Mouse (Mus musculus) lung, embryonic 16.5 days (tissue): ENCODE measurements at regions not wholly inside any gene's neighbourhood (a gene's known extent, or its start where the extent isn't known, plus 50 kb on each side); places are given as distances from the start of the nearest gene placed in this dataset.
"Not testable (repeated sequence)": the region's sequence is repeated elsewhere in the genome, so short reads cannot be mapped to it uniquely, and the experiment has no call there.

Source experiments
- ATAC-seq: fragments of 200-750 bp; cut with Nextera tagmentation; 2 replicates; pipeline ENCODE4 v1.8.0; 2017; ENCODE audit warnings: low read depth, mild to moderate bottlenecking, moderate library complexity
- H3K27ac ChIP-seq: fragments of 300-500 bp; sonication (generic); 2 replicates; pipeline ENCODE4 v1.5.1; 2014; ENCODE audit warnings: mild to moderate bottlenecking, control low read depth, low read length
- H3K27me3 ChIP-seq: fragments of 300-500 bp; sonication (generic); 2 replicates; pipeline ENCODE4 v1.6.1; 2014; ENCODE audit warnings: low read depth, low read length, mixed read lengths; ENCODE audit not compliant: control insufficient read depth, insufficient read depth
- H3K36me3 ChIP-seq: fragments of 300-500 bp; sonication (generic); 2 replicates; pipeline ENCODE4 v1.6.1; 2014; ENCODE audit warnings: low read length; ENCODE audit not compliant: control insufficient read depth, insufficient read depth
- H3K4me1 ChIP-seq: fragments of 300-500 bp; sonication (generic); replicated peaks from 2 replicates; pipeline ENCODE4 v1.6.1; 2014; ENCODE audit warnings: low read length, mixed read lengths; ENCODE audit not compliant: control insufficient read depth, insufficient read depth
- H3K4me2 ChIP-seq: fragments of 300-500 bp; sonication (generic); 2 replicates; pipeline ENCODE4 v1.6.1; 2014; ENCODE audit warnings: low read depth, low read length, control low read depth
- H3K4me3 ChIP-seq: fragments of 300-500 bp; sonication (generic); 2 replicates; pipeline ENCODE4 v1.5.1; 2014; ENCODE audit warnings: mild to moderate bottlenecking, low read length, control low read depth
- H3K9ac ChIP-seq: fragments of 300-500 bp; sonication (generic); 2 replicates; pipeline ENCODE4 v1.6.1; 2014; ENCODE audit warnings: low read length, control low read depth
- H3K9me3 ChIP-seq: fragments of 300-500 bp; sonication (generic); 2 replicates; pipeline ENCODE4 v1.6.1; 2016; ENCODE audit warnings: low read length; ENCODE audit not compliant: control insufficient read depth
- WGBS: fragments of 180-500 bp; shearing (Covaris S2); extraction: QIAGEN DNeasy Blood & Tissue Kit; methylation state at CpG from one replicate; pipeline ENCODE4 v1.1.7; 2014; 5-methylcytosine and 5-hydroxymethylcytosine counted together

DNA sequence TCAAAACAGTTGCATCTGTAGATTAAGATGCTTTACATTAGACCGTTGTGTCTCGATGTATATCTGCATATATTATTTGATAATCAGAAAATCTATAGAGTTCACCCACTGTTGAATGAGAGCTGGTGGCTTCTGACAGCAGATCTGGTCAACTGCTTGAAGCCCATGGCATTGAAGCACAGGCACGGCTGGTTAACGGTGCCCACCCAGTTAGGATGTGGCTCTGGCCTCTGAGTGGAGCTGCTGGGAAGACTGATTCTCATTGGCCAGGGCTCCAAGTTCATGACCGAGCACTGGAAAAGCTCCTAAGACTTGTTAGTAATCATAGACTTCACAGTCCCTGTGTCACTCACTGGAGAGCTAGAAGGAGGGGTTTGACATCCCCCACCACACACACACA lies 51.2 kb upstream of the Cldn34a start:
- H3K9ac ChIP-seq, H3K36me3 ChIP-seq, H3K4me2 ChIP-seq, H3K27me3 ChIP-seq, H3K4me1 ChIP-seq, ATAC-seq, H3K9me3 ChIP-seq, H3K27ac ChIP-seq, H3K4me3 ChIP-seq: not testable (repeated sequence)
- WGBS: 36% methylated on average over 1 of the region's 5 CpGs

DNA sequence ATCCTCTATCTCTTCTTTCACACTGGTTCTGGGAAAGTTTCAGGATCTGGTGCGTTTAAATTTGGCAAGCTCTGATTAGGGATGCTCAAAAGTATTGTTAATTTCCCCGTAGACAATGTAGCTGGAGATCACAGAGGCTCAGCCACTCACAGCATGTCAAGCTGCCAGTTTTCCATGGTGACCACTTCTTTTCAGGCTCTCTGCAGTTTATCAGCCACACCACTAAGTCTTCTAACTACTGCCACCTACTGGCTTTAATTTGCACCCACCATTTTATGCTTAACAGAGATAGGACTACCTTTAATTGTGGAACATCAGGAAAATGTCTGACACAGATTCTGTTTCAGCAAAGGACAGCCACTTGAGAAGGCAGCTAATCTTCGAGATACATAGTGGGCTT lies 57.7 kb upstream of the Cldn34a start:
- no CpG with 5 or more reads among the region's 3 CpGs for WGBS
- H3K27me3 ChIP-seq: not testable (repeated sequence)

GRCm38 (mm10) chrX:152499371-152499957 lies 63.7 kb upstream of the Cldn34a start:
- H3K27ac ChIP-seq, H3K4me1 ChIP-seq, H3K9me3 ChIP-seq, H3K4me2 ChIP-seq, H3K36me3 ChIP-seq, H3K9ac ChIP-seq, ATAC-seq, H3K4me3 ChIP-seq, H3K27me3 ChIP-seq: not testable (repeated sequence)
- WGBS: no CpG with 5 or more reads among the region's 5 CpGs

More for the DNA sequence above, 57.7 kb upstream of the Cldn34a start:
- H3K4me3 ChIP-seq, H3K4me1 ChIP-seq, H3K9me3 ChIP-seq, H3K9ac ChIP-seq, H3K27ac ChIP-seq, ATAC-seq, H3K36me3 ChIP-seq, H3K4me2 ChIP-seq: not testable (repeated sequence)

DNA sequence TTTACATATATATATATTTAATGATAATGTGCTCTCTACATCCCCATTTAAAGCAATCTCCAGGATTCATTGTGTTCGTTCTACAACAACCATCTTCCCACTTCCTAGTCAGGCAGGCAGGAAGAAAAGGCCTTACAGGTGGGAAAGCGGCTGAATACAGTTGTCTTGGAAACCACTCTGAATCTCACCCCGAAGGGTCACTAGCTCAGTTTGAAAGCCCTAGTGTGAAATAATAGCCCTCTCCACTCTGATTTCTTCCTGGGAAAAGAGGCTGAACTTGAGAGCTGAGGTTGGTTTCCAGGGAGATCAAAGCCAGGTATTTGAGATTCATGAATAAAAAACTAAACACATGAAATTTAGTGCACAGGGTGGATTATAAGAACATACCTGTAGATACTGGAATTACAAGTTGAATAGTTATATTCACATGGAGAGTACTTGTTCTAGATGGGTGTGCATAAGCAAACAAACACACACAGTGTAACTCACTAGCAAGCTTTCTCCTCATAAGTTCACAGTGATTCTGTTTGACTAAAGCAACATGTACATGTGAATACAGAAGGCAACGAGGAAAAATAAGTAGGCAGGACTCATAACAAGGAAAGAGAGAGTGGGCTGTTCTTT lies 91.6 kb upstream of the Cldn34a start:
- H3K27me3 ChIP-seq: no peaks in the 10 kb centered on the region; the same call in none of the 2 replicates
- ATAC-seq: peak; percentile 70
- no peak overlapping the region for H3K4me3 ChIP-seq
- no peaks in the 10 kb centered on the region for H3K36me3 ChIP-seq
- WGBS: 36% methylated on average over 4 of the region's 4 CpGs
- no peak overlapping the region for H3K4me2 ChIP-seq
- H3K4me1 ChIP-seq: no peaks in the 10 kb centered on the region
- peak overlapping the region; percentile 36; the same call in 1 of the 2 replicates for H3K27ac ChIP-seq
- H3K9ac ChIP-seq: no peak overlapping the region
- no peaks in the 10 kb centered on the region for H3K9me3 ChIP-seq

DNA sequence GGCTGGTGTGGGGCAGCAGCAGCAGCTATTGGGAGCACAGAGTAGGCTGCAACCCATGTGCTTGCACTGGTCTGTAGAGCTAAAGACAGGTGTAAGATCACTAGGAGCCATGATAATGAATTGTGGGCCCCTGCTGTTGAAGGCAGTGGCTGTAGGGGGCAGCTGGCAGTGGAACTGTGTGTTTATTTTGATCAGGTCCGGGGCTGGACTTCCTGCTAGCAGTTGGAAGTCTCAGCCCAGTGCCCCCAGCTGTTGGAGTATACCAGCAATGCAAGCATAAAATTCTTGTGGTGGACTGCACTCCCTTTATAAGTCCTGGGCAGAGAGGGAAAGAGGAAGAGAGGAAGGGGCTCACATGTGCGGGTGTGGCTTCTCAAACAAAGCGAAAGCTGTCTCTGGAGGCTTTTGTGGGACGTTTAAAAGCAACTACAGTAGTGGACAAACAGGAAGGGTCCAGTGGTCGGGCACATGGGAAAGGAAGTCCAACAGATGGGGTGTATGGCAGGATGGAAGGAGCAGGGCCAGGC lies 56.0 kb upstream of the Gpr173 start:
- H3K4me2 ChIP-seq, ATAC-seq, H3K27me3 ChIP-seq, H3K4me1 ChIP-seq, H3K4me3 ChIP-seq, H3K9me3 ChIP-seq, H3K36me3 ChIP-seq, H3K27ac ChIP-seq, H3K9ac ChIP-seq: not testable (repeated sequence)
- no CpG with 5 or more reads among the region's 5 CpGs for WGBS

GRCm38 (mm10) chrX:152418512-152418911 lies 50.0 kb upstream of the Gpr173 start:
- not testable (repeated sequence) for H3K27ac ChIP-seq, H3K9ac ChIP-seq, H3K9me3 ChIP-seq, H3K4me1 ChIP-seq, H3K36me3 ChIP-seq, H3K27me3 ChIP-seq, H3K4me2 ChIP-seq, H3K4me3 ChIP-seq
- ATAC-seq: peak; percentile 36; the same call in 1 of the 2 replicates
- no CpG with 5 or more reads among the region's 3 CpGs for WGBS
